ENCODE assay signal across 21 mouse cellular contexts in the genomic region with DNA sequence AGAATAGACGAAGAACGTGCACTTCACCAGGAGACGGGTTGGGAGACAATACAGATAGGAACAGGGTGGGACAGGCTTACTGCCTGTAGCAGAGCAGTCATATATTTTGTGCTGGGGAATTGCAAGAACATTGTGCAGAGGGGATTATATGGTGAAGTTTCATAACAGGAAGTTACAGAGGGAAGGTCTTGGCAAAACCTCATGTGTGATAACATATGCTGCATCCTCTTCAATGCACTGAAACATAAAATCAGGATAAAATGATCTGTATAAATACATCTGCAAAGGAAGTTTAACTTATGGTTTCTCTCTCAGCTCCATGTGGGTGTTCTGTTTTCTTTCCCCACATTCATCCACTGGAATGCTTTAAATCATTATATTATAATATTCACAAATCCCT.
"Had no signal": no experiment of that assay in that cellular context is flagged by ENCODE, and none has a peak within 500 bp of the region (broad histone marks: within the 10 kb centered on the region; RNA-seq: fewer than 3 reads in every experiment).

No protein-coding gene starts in this region.

- H3K9ac ChIP-seq: lung, embryonic 14.5 days; midbrain, embryonic 12.5 days; neural tube, embryonic 13.5 days; neural tube, embryonic 15.5 days; stomach, embryonic 15.5 days had no signal

- H3K27ac ChIP-seq: midbrain, embryonic 10.5 days; midbrain, embryonic 12.5 days; neural tube, embryonic 13.5 days; neural tube, embryonic 15.5 days; stomach, embryonic 15.5 days; stomach, postnatal 0 days had no signal

- H3K9me3 ChIP-seq: midbrain, embryonic 10.5 days; midbrain, embryonic 12.5 days; neural tube, embryonic 13.5 days; neural tube, embryonic 15.5 days; stomach, embryonic 15.5 days had no signal

- H3K4me2 ChIP-seq: lung, embryonic 14.5 days; midbrain, embryonic 12.5 days; neural tube, embryonic 13.5 days; neural tube, embryonic 15.5 days; stomach, embryonic 15.5 days had no signal

- H3K4me3 ChIP-seq: midbrain, embryonic 10.5 days; midbrain, embryonic 12.5 days; myocyte; neural tube, embryonic 13.5 days; neural tube, embryonic 15.5 days; stomach, embryonic 15.5 days had no signal

- DNase-seq: lung, adult 18-20 months; lung, embryonic 14.5 days; lung, postnatal 10 days; lung, postnatal 4 days; midbrain, embryonic 14.5 days; retina, postnatal 1 day; right cerebral cortex, adult 18-20 months; right cerebral cortex, postnatal 25 days; right cerebral cortex, postnatal 4 days; spleen, adult 18-20 months; thymus, adult 18-20 months; thymus, postnatal 14 days; thymus, postnatal 36 days had no signal

- H3K4me1 ChIP-seq: midbrain, embryonic 10.5 days; midbrain, embryonic 12.5 days; neural tube, embryonic 13.5 days; neural tube, embryonic 15.5 days; stomach, embryonic 15.5 days had no signal

- H3K36me3 ChIP-seq: midbrain, embryonic 10.5 days; midbrain, embryonic 12.5 days; neural tube, embryonic 13.5 days; neural tube, embryonic 15.5 days; stomach, embryonic 15.5 days had no signal

- H3K27me3 ChIP-seq: midbrain, embryonic 12.5 days; neural tube, embryonic 13.5 days; neural tube, embryonic 15.5 days; stomach, embryonic 15.5 days had no signal

- ATAC-seq: midbrain, embryonic 16.5 days had no signal
